21 mouse cellular contexts compared by ENCODE assay signal in the genomic region with DNA sequence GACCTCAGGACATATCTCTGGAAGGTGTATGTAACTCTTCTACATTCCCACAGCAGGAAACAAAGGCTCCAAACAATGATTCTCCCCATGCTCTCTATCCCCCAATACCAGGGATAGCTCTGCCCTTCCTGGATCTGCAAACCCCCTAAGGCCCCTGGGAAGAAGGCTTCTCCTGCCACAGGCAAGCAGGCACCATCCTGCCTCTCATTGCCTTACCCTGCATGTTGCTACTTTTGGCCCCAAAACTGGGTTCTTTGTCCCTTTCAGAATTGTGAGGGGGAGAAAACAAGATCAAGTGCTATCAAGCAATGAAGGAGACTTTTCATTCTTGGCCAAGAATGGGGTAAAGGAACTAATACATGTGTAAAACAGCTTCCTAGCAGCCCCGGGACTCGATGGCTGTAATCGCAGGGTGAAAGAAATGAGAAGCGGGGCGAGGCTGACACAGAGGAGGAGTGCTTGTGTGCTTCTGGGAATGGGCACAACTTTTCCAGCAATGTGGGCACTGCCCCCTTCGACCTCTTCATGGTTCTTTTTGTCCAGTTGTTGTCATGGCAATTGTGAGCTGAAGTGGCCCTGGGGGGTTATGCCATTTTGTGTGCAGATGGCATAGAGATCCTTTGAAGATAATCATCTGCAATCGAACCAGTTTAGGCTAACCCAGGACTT. TPM values are rescaled to one million over a fixed set of nuclear protein-coding genes. Genes with fewer than 3 reads are reported as not detected.
DNase-seq lines count a peak whose midpoint lies in the region; ATAC-seq and TF ChIP-seq lines count a peak whose summit lies in the region.
"Had no signal": no experiment of that assay in that cellular context is flagged by ENCODE, and none has a peak within 500 bp of the region (broad histone marks: within the 10 kb centered on the region; RNA-seq: fewer than 3 reads in every experiment).

No protein-coding gene starts in this region.

- H3K36me3 ChIP-seq in forebrain, postnatal 0 days (ENCODE audit: insufficient read depth), result no peaks in the 10 kb centered on the region
- H3K36me3 ChIP-seq in forebrain, embryonic 11.5 days (ENCODE audit: control insufficient read depth, insufficient read depth, low read length), result no peaks in the 10 kb centered on the region
- H3K36me3 ChIP-seq in liver, embryonic 12.5 days, result no peaks in the 10 kb centered on the region
- H3K36me3 ChIP-seq in hindbrain, embryonic 15.5 days, result no peaks in the 10 kb centered on the region
- H3K36me3 ChIP-seq: embryonic facial prominence, embryonic 12.5 days; kidney, embryonic 15.5 days; limb, embryonic 10.5 days had no signal

- peak; percentile 33 for DNase-seq in forebrain, postnatal 0 days
- no peak for DNase-seq in forebrain, embryonic 11.5 days (ENCODE audit: low spot score)
- DNase-seq in liver (no peak), ZHBTc4 (ENCODE audit: low read depth, low spot score) (peak; percentile 28)
- no peak for DNase-seq in right cerebral cortex, adult 18-20 months
- DNase-seq in kidney, adult 11 months, result no peak
- DNase-seq: adrenal gland, adult 2 months; cerebellum, adult 2 months; cerebellum, postnatal 25 days; gastrocnemius, adult 2 months; liver, postnatal 0 days; right cerebral cortex, postnatal 14 days; thymus, adult 2 months had no signal

- TF ChIP-seq CTCF in forebrain, postnatal 0 days (IDR thresholded peaks at IDR 0.05; ENCODE audit: low read depth), result no peak

- H3K4me1 ChIP-seq in forebrain, postnatal 0 days (ENCODE audit: insufficient read depth), result no peaks in the 10 kb centered on the region; the same call in 1 of the 2 replicates
- H3K4me1 ChIP-seq in forebrain, embryonic 11.5 days (replicated peaks; ENCODE audit: control insufficient read depth, insufficient read depth, low read length), result no peaks in the 10 kb centered on the region; the same call in 1 of the 2 replicates
- peaks cover 30% of the 10 kb centered on the region for H3K4me1 ChIP-seq in liver, embryonic 12.5 days
- H3K4me1 ChIP-seq in hindbrain, embryonic 15.5 days (replicated peaks), result peaks cover 5% of the 10 kb centered on the region; the same call in 1 of the 2 replicates
- H3K4me1 ChIP-seq: kidney, embryonic 15.5 days had no signal

- H3K9ac ChIP-seq in forebrain, postnatal 0 days, result no peak overlapping the region
- H3K9ac ChIP-seq in forebrain, embryonic 11.5 days (ENCODE audit: low read length), result no peak overlapping the region
- H3K9ac ChIP-seq in liver, embryonic 12.5 days, result no peak overlapping the region
- H3K9ac ChIP-seq in hindbrain, embryonic 15.5 days, result no peak overlapping the region
- H3K9ac ChIP-seq: embryonic facial prominence, embryonic 12.5 days; kidney, embryonic 15.5 days; liver, postnatal 0 days had no signal

- ATAC-seq in forebrain, postnatal 0 days, result peak; percentile 81
- ATAC-seq in forebrain, embryonic 11.5 days (replicated peaks; ENCODE audit: low FRiP score), result no peak
- ATAC-seq in liver, embryonic 12.5 days, result no peak
- peak; percentile 61; the same call in 1 of the 2 replicates for ATAC-seq in hindbrain, embryonic 15.5 days (ENCODE audit: low FRiP score, low read depth)
- ATAC-seq: intestine, postnatal 0 days; liver, postnatal 0 days; lung, postnatal 0 days had no signal

- no peak overlapping the region for H3K27ac ChIP-seq in forebrain, postnatal 0 days (ENCODE audit: low read depth, low read length)
- H3K27ac ChIP-seq in forebrain, embryonic 11.5 days (ENCODE audit: low read depth, low read length), result no peak overlapping the region
- peak overlapping the region; percentile 42; the same call in 1 of the 2 replicates for H3K27ac ChIP-seq in liver, embryonic 12.5 days
- no peak overlapping the region for H3K27ac ChIP-seq in hindbrain, embryonic 15.5 days (replicated peaks)
- H3K27ac ChIP-seq: embryonic facial prominence, embryonic 12.5 days; gastrocnemius, adult 2 months; kidney, embryonic 15.5 days; limb, embryonic 10.5 days; stomach, postnatal 0 days had no signal

- no peaks in the 10 kb centered on the region for H3K9me3 ChIP-seq in forebrain, postnatal 0 days (ENCODE audit: low read length)
- H3K9me3 ChIP-seq in forebrain, embryonic 11.5 days (ENCODE audit: control insufficient read depth, low read length), result no peaks in the 10 kb centered on the region
- H3K9me3 ChIP-seq in liver, embryonic 12.5 days (replicated peaks), result no peaks in the 10 kb centered on the region
- H3K9me3 ChIP-seq in hindbrain, embryonic 15.5 days, result no peaks in the 10 kb centered on the region
- H3K9me3 ChIP-seq: embryonic facial prominence, embryonic 12.5 days; kidney, embryonic 15.5 days; limb, embryonic 10.5 days had no signal

- H3K4me3 ChIP-seq in forebrain, postnatal 0 days (ENCODE audit: low read depth, low read length), result no peak overlapping the region
- H3K4me3 ChIP-seq in forebrain, embryonic 11.5 days (ENCODE audit: low read depth, low read length), result no peak overlapping the region
- no peak overlapping the region for H3K4me3 ChIP-seq in liver, embryonic 12.5 days
- H3K4me3 ChIP-seq in hindbrain, embryonic 15.5 days, result no peak overlapping the region
- H3K4me3 ChIP-seq: embryonic facial prominence, embryonic 12.5 days; gastrocnemius, adult 2 months; kidney, embryonic 15.5 days; limb, embryonic 10.5 days had no signal

- H3K4me2 ChIP-seq in forebrain, postnatal 0 days (ENCODE audit: low read depth), result no peak overlapping the region
- no peak overlapping the region for H3K4me2 ChIP-seq in forebrain, embryonic 11.5 days (ENCODE audit: low read depth, low read length, severe bottlenecking)
- no peak overlapping the region for H3K4me2 ChIP-seq in liver, embryonic 12.5 days
- no peak overlapping the region for H3K4me2 ChIP-seq in hindbrain, embryonic 15.5 days
- H3K4me2 ChIP-seq: embryonic facial prominence, embryonic 12.5 days; kidney, embryonic 15.5 days had no signal

- H3K27me3 ChIP-seq in forebrain, postnatal 0 days (ENCODE audit: insufficient read depth, low read length), result no peaks in the 10 kb centered on the region
- no peaks in the 10 kb centered on the region for H3K27me3 ChIP-seq in forebrain, embryonic 11.5 days (ENCODE audit: control insufficient read depth, insufficient read depth, low read length)
- H3K27me3 ChIP-seq in liver, embryonic 12.5 days (replicated peaks), result no peaks in the 10 kb centered on the region
- H3K27me3 ChIP-seq in hindbrain, embryonic 15.5 days, result no peaks in the 10 kb centered on the region
- H3K27me3 ChIP-seq: embryonic facial prominence, embryonic 12.5 days; kidney, embryonic 15.5 days had no signal

- 27% methylated on average over 7 of the region's 7 CpGs for WGBS in forebrain, postnatal 0 days
- 68% methylated on average over 7 of the region's 7 CpGs for WGBS in forebrain, embryonic 11.5 days
- 72% methylated on average over 7 of the region's 7 CpGs for WGBS in liver, embryonic 12.5 days (ENCODE audit: insufficient replicate concordance)
- WGBS in hindbrain, embryonic 15.5 days, result 43% methylated on average over 7 of the region's 7 CpGs

RNA-seq across cellular contexts. Expression of a gene that starts 18.4 kb away (rescaled TPM):
- total RNA-seq in forebrain, postnatal 0 days (2014; rRNA removed), result 6.8 and 7.9 TPM in 2 replicates
- 3.0 and 4.3 TPM in 2 replicates for polyA plus RNA-seq in forebrain, postnatal 0 days (2015; fragmentation: Nextera tagmentation; extraction: Ambion mirVana)
- polyA plus RNA-seq in forebrain, embryonic 11.5 days (2014; fragmentation: Nextera tagmentation; extraction: Ambion mirVana), result 5.1 and 7.2 TPM in 2 replicates
- 12.7 and 13.0 TPM in 2 replicates for polyA plus RNA-seq in liver, embryonic 12.5 days (2016; fragmentation: Nextera tagmentation; extraction: Ambion mirVana)
- 6.8 and 7.8 TPM in 2 replicates for polyA plus RNA-seq in hindbrain, embryonic 15.5 days (2015; fragmentation: Nextera tagmentation; extraction: Ambion mirVana)

Comparison
In these comparisons a context has a peak if more than half of its experiments do, and no peak if none do; other contexts are left out.
1. ATAC-seq: peak in forebrain, postnatal 0 days (single experiment) and hindbrain, embryonic 15.5 days (single experiment); none in forebrain, embryonic 11.5 days (single experiment) and liver, embryonic 12.5 days (single experiment).
2. DNase-seq: peak in forebrain, postnatal 0 days (single experiment) and ZHBTc4 (single experiment); none in forebrain, embryonic 11.5 days (single experiment), liver (single experiment), right cerebral cortex, adult 18-20 months (single experiment) and kidney, adult 11 months (single experiment).